ENCODE assay signal across 8 mouse cellular contexts in the genomic region with DNA sequence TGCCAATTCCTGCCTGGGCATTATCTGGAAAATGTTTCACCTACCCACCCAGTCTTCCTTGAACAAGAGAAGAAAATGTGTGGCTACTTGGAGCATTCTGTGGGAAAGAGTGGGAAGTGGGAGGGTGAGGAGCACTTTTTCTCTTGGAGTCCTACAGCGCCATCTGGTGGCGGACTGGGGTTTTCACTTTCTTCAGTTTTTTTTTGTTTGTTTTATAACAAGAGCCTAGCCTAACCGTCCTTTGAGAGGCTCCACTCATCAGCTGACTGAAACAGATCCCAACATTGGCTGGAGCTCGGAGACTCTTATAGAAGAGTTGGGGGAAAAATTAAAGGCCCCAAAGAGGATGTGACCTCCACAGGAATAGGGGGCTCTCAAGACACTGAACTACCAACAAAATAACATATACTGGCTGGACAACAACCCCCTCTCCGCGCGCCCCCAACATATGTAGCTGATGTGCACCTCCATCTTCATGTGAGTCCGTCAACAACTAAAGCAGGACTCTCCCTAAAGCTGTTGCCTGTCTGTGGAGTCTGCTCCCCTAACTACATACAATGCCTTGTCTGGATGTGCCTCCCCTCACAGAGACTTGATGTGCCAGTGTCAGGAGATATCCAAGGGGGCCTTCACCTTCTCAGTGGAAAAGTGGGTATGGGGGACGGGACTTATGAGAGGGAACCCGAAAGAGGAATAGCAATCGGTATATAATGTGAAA. TPM values are rescaled to one million over a fixed set of nuclear protein-coding genes. Genes with fewer than 3 reads are reported as not detected.
DNase-seq lines count a peak whose midpoint lies in the region; ATAC-seq and TF ChIP-seq lines count a peak whose summit lies in the region.

No protein-coding gene starts in this region.

- DNase-seq in cerebellum, postnatal 25 days: peak; percentile 76 to 82
- peak; percentile 65 for DNase-seq in gastrocnemius, adult 2 months
- DNase-seq in neural tube, embryonic 11.5 days (ENCODE audit: low spot score): peak; percentile 63
- peak; percentile 52 for DNase-seq in testis, postnatal 14 days (ENCODE audit: low spot score)

- no peak for ATAC-seq in megakaryocyte, adult 5-6 weeks (ENCODE audit: poor library complexity, severe bottlenecking)
- ATAC-seq in kidney, embryonic 14.5 days (ENCODE audit: low FRiP score, low TSS enrichment): peak; percentile 32; the same call in 1 of the 2 replicates
- 0 out of 2 replicates have a peak, but pooled peaks have one; percentile 8 for ATAC-seq in limb, embryonic 13.5 days (ENCODE audit: low FRiP score, low read depth)
- ATAC-seq in neural tube, embryonic 11.5 days (ENCODE audit: insufficient read depth, low FRiP score, low TSS enrichment): peak; percentile 35; the same call in 1 of the 2 replicates

- TF ChIP-seq CTCF in gastrocnemius, adult 2 months (IDR thresholded peaks at IDR 0.05): peak; percentile 76

- no peaks in the 10 kb centered on the region for H3K36me3 ChIP-seq in megakaryocyte, embryonic 14.5 days (replicated peaks; ENCODE audit: low read length)
- H3K36me3 ChIP-seq in kidney, embryonic 14.5 days (ENCODE audit: control insufficient read depth, insufficient read depth, low read length): no peaks in the 10 kb centered on the region
- no peaks in the 10 kb centered on the region for H3K36me3 ChIP-seq in limb, embryonic 13.5 days
- H3K36me3 ChIP-seq in neural tube, embryonic 11.5 days (ENCODE audit: control insufficient read depth, insufficient read depth, low read length): no peaks in the 10 kb centered on the region

- no peak overlapping the region for H3K27ac ChIP-seq in gastrocnemius, adult 2 months
- no peak overlapping the region for H3K27ac ChIP-seq in kidney, embryonic 14.5 days (ENCODE audit: low read depth, low read length)
- no peak overlapping the region for H3K27ac ChIP-seq in limb, embryonic 13.5 days
- no peak overlapping the region for H3K27ac ChIP-seq in neural tube, embryonic 11.5 days (ENCODE audit: low read depth, low read length)

- peaks cover 2% of the 10 kb centered on the region for H3K27me3 ChIP-seq in megakaryocyte, embryonic 14.5 days (replicated peaks)
- H3K27me3 ChIP-seq in kidney, embryonic 14.5 days (ENCODE audit: control insufficient read depth, insufficient read depth, low read length): no peaks in the 10 kb centered on the region
- H3K27me3 ChIP-seq in limb, embryonic 13.5 days: peaks cover 26% of the 10 kb centered on the region
- H3K27me3 ChIP-seq in neural tube, embryonic 11.5 days (ENCODE audit: control insufficient read depth, insufficient read depth, low read length): no peaks in the 10 kb centered on the region

- no peak overlapping the region for H3K4me2 ChIP-seq in kidney, embryonic 14.5 days (replicated peaks; ENCODE audit: low read depth, low read length)
- no peak overlapping the region for H3K4me2 ChIP-seq in limb, embryonic 13.5 days (replicated peaks)
- H3K4me2 ChIP-seq in neural tube, embryonic 11.5 days (ENCODE audit: low read depth): no peak overlapping the region

- H3K9me3 ChIP-seq in megakaryocyte, embryonic 14.5 days: no peaks in the 10 kb centered on the region
- no peaks in the 10 kb centered on the region for H3K9me3 ChIP-seq in kidney, embryonic 14.5 days (ENCODE audit: control insufficient read depth, low read length)
- H3K9me3 ChIP-seq in limb, embryonic 13.5 days: no peaks in the 10 kb centered on the region
- H3K9me3 ChIP-seq in neural tube, embryonic 11.5 days (ENCODE audit: control insufficient read depth, low read length): no peaks in the 10 kb centered on the region

- H3K9ac ChIP-seq in kidney, embryonic 14.5 days (ENCODE audit: low read depth, low read length): no peak overlapping the region
- no peak overlapping the region for H3K9ac ChIP-seq in limb, embryonic 13.5 days
- no peak overlapping the region for H3K9ac ChIP-seq in neural tube, embryonic 11.5 days (ENCODE audit: low read length)

- peak overlapping the region; percentile 50 for H3K4me3 ChIP-seq in megakaryocyte, embryonic 14.5 days (replicated peaks)
- peak overlapping the region; percentile 19; the same call in 1 of the 2 replicates for H3K4me3 ChIP-seq in gastrocnemius, adult 2 months
- H3K4me3 ChIP-seq in kidney, embryonic 14.5 days (ENCODE audit: low read length): no peak overlapping the region
- H3K4me3 ChIP-seq in limb, embryonic 13.5 days: no peak overlapping the region
- no peak overlapping the region for H3K4me3 ChIP-seq in neural tube, embryonic 11.5 days (ENCODE audit: low read depth, low read length)

- H3K4me1 ChIP-seq in megakaryocyte, embryonic 14.5 days: peaks cover 8% of the 10 kb centered on the region
- no peaks in the 10 kb centered on the region for H3K4me1 ChIP-seq in kidney, embryonic 14.5 days (ENCODE audit: control insufficient read depth, insufficient read depth, low read length)
- 0 out of 2 replicates have a peak, but pooled peaks cover 5% of the 10 kb centered on the region for H3K4me1 ChIP-seq in limb, embryonic 13.5 days
- H3K4me1 ChIP-seq in neural tube, embryonic 11.5 days (ENCODE audit: control insufficient read depth, insufficient read depth, low read length): no peaks in the 10 kb centered on the region

- intact Hi-C loops in gastrocnemius, adult 2 months (cut with DNase I): loop anchor here (2.0 to 5.0 kb wide), 3 partner anchors 57 to 114 kb away; no protein-coding TSS in a partner anchor

- 56% methylated on average over 11 of the region's 11 CpGs for WGBS in kidney, embryonic 14.5 days
- 50% methylated on average over 11 of the region's 11 CpGs for WGBS in limb, embryonic 13.5 days
- WGBS in neural tube, embryonic 11.5 days: 50% methylated on average over 11 of the region's 11 CpGs

RNA-seq across cellular contexts. Expression of a gene that starts 8.4 kb away (rescaled TPM):
- polyA plus RNA-seq in megakaryocyte, embryonic 14.5 days (2012; ENCODE audit: insufficient read depth, low replicate concordance): not detected in 2 replicates
- total RNA-seq in megakaryocyte, adult 5-6 weeks (2015): not detected in 2 replicates
- total RNA-seq in megakaryocyte, adult 5-6 weeks (2017): not detected in 2 replicates
- total RNA-seq in gastrocnemius, adult 2 months (2021): under 1 TPM in 1 of 2 experiments, not detected in 1; 0.31 TPM
- polyA plus RNA-seq in kidney, embryonic 14.5 days (2014; fragmentation: Nextera tagmentation; extraction: Ambion mirVana): 19.1 and 19.3 TPM in 2 replicates
- polyA plus RNA-seq in limb, embryonic 13.5 days (2015; fragmentation: Nextera tagmentation; extraction: Ambion mirVana): 50.9 and 51.1 TPM in 2 replicates
- 43.1 and 50.1 TPM in 2 replicates for polyA plus RNA-seq in neural tube, embryonic 11.5 days (2014; fragmentation: Nextera tagmentation; extraction: Ambion mirVana)

Comparison
In these comparisons a context has a peak if more than half of its experiments do, and no peak if none do; other contexts are left out.
1. H3K4me3 ChIP-seq: peak in megakaryocyte, embryonic 14.5 days (single experiment) and gastrocnemius, adult 2 months (single experiment); none in kidney, embryonic 14.5 days (single experiment), limb, embryonic 13.5 days (single experiment) and neural tube, embryonic 11.5 days (single experiment).
2. RNA of a gene that starts 8.4 kb away (polyA plus RNA-seq): 50.9 to 51.1 TPM in limb, embryonic 13.5 days, 43.1 to 50.1 TPM in neural tube, embryonic 11.5 days and 19.1 to 19.3 TPM in kidney, embryonic 14.5 days; not detected in megakaryocyte, embryonic 14.5 days; every median in the first group is over 10 times any median in the second.
3. Peak in every context shown above with its lines, with median percentiles within 50 percentile points of each other: DNase-seq.